Mouse (Mus musculus) lung, postnatal 10 days (tissue): ENCODE measurements around the gene Mt3.
"Not testable (repeated sequence)": the region's sequence is repeated elsewhere in the genome, so short reads cannot be mapped to it uniquely, and the experiment has no call there.

Experiments
- DNase-seq: peaks from one replicate; pipeline ENCODE4 v3.0.0; 2021

Gene Mt3

DNA sequence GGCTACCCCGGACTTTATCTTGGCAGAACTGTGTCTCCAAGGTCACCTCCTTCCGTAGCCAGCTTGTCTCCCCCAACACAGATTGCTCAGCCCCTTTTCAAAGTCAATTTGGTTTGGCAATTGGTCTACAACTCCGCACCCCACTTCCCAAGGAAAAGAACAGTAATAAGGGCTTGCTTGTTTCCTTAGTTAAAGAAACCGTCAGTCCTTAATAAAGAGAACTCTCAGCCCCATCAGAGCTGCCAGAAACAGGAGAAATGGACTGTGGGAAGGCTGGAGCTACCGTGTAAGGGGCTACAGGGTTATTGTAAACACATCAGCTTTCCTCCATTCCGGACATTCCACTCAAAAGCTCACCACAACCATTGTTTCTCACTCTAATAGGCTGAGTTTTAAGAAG, 2.1 kb downstream of the Mt3 start:
- no peak for DNase-seq

DNA sequence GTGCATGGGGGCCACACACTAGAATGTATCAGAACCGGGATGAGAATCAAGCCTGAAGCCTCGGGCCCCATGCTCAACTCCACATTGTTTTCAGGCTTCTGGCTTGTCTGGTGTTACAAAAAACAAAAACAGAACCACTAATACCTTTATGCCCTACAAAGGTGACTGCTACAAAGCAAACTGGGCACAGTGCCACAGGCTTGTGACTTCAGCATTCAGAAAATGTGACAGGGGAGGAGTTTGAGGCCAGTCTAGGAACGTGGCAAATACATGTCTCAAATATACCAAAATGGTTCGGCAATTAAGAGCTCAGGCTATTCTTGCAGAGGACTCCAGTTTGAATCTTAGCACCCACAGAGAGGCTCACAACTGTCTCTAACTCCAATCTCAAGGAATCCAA, 3.7 kb downstream of the Mt3 start:
- peak; percentile 20 for DNase-seq

DNA sequence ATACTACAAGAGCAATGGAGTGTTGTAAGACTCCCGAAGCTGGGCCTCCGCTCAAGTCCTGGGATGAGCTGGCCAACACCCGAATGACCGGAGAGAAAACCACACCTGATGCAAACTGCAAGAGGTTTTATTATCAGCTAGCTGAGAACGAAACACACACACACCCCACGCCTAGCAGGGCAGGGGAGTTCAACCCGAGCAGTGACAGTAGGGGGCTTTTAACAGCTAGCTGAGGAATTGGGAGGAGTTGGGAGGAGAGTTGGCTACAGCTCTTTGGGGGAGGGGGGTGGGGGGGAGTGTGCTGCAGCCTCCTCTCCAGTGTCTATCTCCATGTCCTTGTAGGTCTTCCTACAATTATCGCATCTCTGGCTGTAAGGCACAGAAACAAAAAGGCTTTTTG, 13.4 kb downstream of the Mt3 start:
- not testable (repeated sequence) for DNase-seq

DNA sequence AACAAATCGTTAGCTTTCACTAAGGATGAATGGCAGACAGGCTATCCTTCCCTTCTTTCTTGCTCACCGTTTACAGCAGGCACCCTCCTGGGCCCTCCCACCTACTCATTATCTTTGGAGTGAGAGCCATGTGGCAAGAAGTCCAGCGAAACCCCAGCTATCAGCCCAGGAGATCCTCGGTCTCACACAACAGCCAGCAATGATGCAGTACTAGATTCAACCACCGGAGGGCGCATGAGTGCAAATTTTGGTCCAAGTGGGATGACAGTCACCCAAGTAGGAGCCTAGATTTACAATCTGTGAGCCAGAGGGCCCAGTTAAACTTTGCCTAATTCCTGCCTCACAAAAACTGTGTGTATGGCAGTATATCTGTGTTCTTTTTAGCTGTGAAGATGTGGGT, 14.8 kb downstream of the Mt3 start:
- peak; percentile 91 for DNase-seq

DNA sequence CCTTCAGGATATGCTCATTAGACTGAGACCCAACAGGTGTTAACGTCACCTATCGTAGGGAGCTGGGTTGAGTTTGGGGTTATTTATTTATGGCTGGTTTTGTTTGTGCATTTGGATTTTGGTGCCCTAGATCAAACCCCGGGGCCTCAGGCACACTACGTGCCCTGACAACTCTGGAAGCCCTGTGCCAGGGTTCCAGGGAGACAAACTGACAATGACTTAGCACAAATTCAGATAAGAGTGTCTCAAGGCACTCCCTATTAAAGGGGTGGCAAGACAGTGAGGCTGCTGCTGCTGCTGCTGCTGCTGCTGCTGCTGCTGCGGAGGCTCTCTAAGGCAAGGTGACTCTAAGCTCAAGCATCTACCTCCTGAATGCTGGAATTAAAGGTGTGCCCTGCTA, 17.1 kb downstream of the Mt3 start:
- no peak for DNase-seq

DNA sequence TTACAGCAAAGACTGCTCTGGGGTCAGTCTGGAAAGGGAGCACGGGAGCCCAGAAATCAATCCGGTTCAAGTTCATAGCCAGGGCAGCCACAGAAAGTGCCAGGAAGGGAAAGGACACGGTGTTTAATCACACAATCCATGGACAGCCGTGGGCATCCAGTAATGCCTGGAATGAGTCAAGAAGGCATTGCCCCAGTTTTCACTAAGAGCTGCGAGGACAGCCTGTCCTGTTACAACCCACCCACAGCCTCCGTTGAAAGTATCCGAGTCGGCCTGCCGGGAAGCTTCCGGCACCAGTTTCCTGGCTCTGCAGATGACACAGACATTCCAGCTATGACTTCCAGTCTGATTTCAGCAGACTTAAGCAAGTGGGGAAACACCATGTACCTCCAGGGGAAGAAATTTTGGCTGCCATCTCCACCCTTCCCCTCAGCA, 18.9 kb downstream of the Mt3 start:
- peak; percentile 52 for DNase-seq

DNA sequence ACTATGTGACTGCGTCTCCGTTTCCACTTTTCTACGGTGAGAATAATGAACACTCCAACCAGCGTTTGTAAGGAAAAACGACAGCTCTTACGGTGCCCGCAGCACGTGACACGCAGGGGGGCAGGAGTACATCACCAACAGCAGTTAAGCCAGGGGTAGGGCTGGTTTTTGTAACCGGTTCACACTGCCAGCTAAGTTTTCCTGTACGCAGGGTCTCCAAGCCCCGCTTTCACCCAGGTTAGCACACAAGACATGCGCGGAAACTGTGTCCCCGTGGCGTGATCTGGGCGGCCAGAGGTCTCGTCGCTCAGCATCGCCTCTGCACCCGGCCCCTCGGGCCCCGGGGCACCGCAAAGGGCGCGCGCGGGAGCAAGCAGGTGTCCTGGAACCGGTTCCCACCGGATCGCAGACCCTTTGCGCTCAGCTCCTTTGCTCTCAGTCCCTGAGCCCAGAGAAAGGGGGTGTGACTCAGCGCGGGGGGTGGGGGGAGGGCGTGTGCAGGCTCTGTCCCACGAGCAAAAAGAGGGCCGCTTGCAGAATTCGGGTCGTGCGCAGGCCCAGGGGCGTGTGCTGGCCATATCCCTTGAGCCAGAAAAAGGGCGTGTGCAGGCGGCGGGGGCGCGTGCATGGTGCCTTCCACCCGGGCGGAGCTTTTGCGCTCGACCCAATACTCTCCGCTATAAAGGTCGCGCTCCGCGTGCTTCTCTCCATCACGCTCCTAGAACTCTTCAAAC, 19.8 kb downstream of the Mt3 start, which contains the start of gene Mt2:
TSS of gene Mt2 (plus strand) at position 590 of the 734 bp plus-strand sequence.
- DNase-seq: peak; percentile 76

DNA sequence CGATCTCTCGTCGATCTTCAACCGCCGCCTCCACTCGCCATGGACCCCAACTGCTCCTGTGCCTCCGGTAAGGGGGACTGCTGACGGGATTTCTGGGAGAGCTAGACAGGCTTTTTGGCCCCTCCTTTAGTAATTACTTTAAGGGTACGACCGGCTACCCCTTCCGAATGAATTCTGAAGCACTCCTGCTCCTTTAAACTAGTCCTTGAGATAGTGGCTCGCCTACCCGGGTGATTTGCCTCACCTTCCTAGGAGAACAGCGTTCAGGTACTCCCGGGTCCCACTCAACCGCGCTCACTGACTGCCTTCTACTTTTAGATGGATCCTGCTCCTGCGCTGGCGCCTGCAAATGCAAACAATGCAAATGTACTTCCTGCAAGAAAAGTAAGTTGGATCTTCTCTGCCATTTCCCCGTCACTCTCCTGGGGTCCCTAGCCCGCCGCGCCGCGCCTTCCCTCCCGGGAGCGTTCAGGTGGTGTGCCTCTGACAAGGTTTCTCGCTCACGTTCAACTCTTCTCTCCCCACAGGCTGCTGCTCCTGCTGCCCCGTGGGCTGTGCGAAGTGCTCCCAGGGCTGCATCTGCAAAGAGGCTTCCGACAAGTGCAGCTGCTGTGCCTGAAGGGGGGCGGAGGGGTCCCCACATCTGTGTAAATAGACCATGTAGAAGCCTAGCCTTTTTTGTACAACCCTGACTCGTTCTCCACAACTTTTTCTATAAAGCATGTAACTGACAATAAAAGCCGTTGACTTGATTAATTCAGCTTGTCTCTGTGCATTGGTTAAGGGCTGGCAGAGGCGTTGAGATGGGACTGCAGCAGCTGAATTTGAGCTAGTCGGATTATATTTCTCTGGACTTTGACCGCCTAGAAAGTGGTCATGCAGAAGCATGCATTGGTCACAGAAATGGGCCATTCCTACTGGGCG, 20.7 kb downstream of the Mt3 start:
- DNase-seq: no peak

DNA sequence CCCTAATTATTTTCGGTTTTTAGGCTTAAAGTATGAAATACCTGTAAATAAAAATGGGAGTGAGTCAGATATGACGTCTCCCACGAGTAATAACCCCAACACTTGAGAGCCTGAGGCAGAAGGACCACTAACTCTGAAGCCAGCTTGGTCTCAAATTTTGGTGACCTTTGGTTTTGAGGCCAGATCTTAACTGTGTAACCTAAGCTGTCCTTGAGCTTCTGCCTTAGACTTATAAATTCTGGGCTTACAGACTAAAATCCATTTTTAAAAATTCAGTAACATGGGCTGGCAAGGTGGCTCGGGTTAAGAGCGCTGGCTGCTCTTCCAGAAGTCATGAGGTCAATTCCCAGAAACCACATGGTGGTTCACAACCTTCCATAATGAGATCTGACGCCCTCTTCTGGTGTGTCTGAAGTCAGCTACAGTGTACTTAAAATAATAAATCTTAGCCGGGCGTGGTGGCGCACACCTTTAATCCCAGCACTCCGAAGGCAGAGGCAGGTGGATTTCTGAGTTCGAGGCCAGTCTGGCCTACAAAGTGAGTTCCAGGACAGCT, 21.5 kb downstream of the Mt3 start:
- DNase-seq: no peak

DNA sequence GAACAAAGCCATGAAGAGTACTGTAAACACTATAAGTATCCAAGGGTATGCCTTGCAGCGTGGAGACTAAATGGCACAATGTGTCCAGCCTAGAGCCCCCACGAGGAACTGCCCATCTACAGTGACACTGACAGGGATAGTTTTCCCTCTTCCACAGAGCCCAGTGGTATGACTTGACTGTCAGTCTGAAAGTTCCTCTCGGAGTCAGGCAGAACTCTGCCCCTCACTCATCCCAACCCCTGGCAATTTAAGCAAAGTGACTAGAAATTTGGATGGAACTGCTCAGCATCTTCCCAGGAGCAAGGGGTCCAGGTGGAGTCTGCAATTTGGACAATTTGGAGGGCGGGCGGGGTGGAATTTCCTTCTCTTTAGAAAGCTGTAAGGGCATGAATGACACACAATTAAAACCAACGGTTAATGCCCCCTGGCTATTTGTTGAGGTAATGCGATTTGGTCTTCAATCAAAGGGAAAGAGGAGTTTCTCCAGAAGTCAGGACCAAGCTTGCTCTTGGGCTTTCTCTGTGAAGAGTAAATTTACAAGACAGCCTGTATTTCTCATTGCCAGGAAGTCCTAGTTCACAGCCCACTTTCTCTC, 22.3 kb downstream of the Mt3 start:
- DNase-seq: no peak

DNA sequence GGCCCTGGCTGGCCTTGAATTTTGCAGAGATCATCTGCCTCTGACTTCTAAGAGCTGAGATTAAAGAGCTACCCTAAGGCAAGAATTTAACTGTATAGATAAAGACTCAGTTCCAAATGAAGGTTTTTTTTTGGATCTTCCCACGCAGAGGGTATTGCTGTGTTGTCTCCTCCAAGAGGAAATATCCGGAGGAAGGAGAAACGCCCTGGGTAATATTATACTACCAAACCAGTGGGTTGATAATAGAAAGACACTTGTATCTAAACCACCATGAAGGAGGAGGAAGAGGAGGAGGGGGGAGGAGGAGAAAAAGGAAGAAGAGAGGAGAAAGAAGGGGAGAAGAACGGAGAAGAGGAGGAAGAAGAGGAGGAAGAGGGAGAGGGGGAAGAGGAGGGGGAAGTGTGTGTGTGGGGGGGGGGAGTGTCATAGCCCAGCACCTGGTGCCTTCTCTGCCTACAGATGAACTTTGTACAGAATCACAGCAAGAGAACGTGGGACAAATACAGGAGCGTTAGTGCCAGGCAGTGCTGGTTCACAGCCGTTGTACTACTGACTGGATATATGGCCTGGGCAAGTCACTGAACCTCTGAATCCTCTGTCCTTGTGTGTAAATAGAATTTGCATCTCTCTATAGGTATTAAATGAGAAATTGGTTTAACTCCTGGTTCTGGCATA, 25.4 kb downstream of the Mt3 start:
- no peak for DNase-seq

DNA sequence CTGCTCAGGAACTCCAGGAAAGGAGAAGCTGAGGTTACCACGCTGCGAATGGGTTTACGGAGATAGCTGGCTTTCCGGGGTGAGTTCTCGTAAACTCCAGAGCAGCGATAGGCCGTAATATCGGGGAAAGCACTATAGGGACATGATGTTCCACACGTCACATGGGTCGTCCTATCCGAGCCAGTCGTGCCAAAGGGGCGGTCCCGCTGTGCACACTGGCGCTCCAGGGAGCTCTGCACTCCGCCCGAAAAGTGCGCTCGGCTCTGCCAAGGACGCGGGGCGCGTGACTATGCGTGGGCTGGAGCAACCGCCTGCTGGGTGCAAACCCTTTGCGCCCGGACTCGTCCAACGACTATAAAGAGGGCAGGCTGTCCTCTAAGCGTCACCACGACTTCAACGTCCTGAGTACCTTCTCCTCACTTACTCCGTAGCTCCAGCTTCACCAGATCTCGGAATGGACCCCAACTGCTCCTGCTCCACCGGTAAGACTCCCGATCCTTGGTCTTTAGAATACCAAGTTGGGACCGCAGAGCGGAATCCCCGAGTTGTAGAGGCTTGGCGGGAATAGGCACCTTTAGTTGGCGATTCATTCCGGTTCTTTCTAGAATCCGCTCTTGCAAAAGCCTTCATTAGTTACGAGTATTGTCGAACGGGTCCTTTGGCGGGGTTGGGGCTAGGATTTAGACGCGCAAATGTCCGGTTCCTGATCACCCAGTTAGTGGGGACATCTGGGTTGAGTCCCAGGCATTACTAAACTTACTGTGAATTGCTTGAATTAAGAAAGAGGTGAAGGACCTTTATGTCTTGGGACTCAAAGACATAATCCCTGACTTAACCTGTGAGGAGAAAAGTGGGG, 26.7 kb downstream of the Mt3 start, which contains the start of gene Mt1:
TSS of gene Mt1 (plus strand) at position 226 of the 856 bp plus-strand sequence.
- DNase-seq: peak; percentile 91

DNA sequence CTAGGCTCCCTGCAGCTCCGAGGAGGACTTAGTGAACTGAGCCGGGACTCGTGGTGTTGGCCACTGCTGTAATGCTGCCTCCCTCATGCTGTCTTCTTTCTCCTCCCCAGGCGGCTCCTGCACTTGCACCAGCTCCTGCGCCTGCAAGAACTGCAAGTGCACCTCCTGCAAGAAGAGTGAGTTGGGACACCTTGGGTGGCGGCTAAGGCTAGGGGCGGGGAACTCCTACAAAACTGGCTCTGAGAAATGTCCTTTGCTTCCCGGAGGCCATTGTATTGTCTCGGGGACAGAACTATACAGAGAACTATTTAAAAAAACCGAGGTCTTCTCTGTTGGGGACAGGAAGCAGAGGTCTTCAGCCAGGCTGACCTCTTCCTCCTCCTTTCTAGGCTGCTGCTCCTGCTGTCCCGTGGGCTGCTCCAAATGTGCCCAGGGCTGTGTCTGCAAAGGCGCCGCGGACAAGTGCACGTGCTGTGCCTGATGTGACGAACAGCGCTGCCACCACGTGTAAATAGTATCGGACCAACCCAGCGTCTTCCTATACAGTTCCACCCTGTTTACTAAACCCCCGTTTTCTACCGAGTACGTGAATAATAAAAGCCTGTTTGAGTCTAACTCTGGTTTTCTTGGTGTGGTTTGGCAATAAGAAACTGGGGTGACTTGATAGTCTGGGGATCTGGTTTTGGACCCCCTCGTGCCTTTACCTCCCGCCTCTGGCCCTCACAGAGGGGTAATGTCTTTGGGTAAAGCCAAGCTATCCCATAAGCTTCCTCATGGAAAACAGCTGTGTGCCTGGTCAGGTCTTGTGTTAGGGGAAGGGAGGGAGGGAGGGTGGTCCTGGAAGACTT, 27.5 kb downstream of the Mt3 start:
- DNase-seq: no peak

DNA sequence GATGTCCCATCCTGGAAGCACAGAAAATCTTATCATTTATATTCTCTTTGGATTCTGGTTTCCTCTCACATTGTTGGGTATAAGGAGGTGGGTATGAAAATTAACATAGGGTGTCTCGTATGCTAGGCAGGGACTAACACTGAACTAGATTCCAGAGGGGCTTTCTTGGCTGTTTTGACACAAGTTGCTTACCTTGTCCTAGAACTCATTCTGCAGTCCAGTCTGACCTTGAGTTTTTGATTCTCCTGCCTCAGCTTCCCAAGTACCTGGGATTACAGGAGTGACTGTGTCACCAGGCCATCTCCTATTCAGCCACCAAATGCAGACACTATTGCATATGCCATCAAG, 28.1 kb downstream of the Mt3 start:
- no peak for DNase-seq

DNA sequence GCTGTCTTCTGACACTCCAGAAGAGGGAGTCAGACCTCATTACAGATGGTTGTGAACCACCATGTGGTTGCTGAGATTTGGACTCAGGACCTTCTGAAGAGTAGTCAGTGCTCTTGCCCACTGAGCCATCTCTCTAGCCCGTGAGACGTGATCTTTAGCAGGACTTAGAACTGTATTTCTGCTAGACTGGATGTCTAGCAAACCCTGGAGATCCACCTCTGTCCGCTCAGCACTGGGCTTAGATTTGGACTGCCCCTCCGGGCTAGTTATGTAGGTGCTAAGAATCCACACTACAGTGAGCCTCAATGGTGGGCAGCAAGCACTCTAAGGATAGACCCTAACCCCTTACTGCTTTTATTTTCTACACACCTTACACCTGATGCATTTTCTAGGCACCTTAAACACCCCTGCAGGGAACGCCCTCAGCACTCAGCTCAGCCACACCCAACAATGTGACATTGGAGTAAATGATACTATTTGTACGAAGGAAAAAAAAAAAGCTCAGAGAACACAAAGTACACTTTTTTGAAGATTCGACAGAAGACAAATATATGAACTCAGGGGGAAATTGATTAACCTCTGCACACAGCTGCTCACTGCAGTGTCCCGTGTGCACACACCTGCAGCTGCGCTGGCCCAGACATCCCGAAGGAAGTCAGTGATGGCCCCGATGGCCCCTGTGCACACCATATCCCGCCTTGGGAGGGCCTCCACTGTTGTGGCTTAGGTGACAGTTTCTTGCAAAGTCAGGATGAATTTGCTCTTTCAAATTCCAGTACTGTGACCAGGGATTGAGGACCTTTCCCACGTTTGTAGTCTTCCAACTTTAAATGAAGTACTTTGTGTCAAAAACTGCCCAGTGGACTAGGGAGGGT, 29.9 kb downstream of the Mt3 start:
- DNase-seq: no peak

DNA sequence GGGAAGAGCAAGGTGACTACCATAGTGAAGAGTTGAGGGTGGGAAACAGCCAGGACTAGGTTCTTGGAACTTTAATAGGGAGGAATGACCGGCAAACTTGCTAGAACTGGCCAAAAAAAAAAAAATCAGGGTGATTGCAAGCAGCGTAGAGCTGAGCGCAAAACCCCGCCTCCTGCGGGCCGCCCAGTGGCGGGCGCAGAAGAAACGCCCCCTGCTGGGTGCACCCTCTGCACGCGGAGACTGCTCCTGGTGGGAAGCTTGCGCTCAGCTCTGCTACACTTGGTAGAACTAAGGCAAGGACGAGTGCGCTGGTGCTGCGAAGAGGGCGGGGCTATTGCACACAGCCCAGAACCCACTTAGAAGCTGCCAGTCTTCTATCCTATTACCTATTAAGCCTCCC, 30.7 kb downstream of the Mt3 start:
- peak; percentile 83 for DNase-seq

DNA sequence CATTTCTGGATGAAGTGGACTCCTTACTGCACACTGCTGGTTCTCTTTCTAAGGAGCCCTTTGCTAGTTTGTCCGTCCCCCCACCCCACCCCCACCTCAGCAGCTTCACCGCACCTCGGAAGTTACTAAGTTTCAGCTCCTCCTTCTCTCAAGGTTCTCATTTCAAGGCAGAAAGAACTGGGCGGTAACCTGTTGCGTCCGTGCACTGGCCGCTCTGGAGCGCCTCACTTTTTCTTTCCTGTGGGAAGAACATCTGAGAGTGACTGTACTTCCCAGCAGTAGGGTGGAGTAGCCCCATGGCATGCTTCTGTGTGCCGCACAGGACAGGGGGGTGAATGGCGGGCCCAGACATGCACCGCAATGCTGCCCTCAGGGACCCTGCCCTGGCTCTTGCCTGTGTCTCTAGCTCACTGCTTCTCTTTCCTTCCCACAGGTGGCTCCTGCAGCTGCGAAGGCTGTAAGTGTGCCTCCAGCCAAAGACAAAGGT, 32.0 kb downstream of the Mt3 start:
- no peak for DNase-seq

DNA sequence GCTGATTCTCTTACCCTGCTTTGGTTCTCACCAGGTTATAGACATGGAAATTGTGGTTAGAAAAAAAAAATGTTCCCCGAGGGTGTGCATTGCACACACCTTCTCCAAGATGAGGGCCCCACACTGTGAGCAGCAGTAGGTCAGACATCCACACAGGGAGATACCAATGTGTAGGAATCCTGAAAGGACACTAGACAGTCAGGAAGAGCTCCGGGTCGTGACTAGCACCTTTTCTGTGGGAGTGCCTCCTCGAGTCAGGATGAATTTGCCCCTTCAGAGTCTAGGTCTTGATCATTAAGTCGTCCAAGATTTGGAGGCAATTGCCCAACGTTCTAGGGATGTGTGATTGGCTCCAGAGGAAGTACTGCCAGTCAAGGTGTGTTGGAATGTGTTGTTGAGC, 33.4 kb downstream of the Mt3 start:
- no peak for DNase-seq

DNA sequence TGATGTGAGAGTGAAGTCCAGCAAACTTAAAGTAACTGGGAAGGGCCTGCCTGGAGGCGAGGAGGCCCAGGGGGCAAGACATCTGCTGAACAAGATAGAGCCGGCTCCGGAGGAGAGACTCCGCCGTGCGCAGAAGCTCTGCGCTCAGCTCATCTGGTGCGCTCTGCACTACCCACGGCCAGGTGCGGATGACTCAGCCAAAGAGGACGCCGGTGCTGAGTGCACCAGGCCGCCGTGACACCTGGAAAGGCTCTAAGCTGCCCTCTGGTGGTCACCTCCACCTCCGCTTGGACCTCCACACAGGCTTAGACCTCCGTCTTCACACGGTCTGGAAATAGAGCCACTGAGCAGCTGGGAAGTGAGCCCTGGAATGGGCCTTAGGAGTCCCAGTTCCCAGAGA, 34.1 kb downstream of the Mt3 start:
- DNase-seq: peak; percentile 84
